ENCODE assay signal across 8 mouse cellular contexts in genomic region chr7:116503879-116504817, GRCm38 (mm10). TPM values are rescaled to one million over a fixed set of nuclear protein-coding genes. Genes with fewer than 3 reads are reported as not detected.
A peak's percentile ranks its signal among the peaks of the same experiment; 100 is the strongest.
DNase-seq lines count a peak whose midpoint lies in the region; ATAC-seq and TF ChIP-seq lines count a peak whose summit lies in the region.

Gene Nucb2 (plus strand): TSS chr7:116504369.

- dilution Hi-C loops in CH12.LX (cut with MboI; ENCODE audit: extremely low pct_ligation_motif_present, extremely low pct_unique_long_range_greater_than_20kb, low sequenced_read_pairs), result no loop called here

- H3K4me1 ChIP-seq in CH12.LX (ENCODE audit: control insufficient read depth in 1 of 2, insufficient read depth in 2 of 2), result peaks cover 0 to 28% of the 10 kb centered on the region in 2 experiments; a peak in 2 of 4 replicates
- H3K4me1 ChIP-seq in forebrain, embryonic 11.5 days (replicated peaks; ENCODE audit: control insufficient read depth, insufficient read depth, low read length), result no peaks in the 10 kb centered on the region
- peaks cover 7% of the 10 kb centered on the region; the same call in 1 of the 2 replicates for H3K4me1 ChIP-seq in heart, embryonic 16.5 days (ENCODE audit: control insufficient read depth, insufficient read depth, low read length)
- peaks cover 14% of the 10 kb centered on the region for H3K4me1 ChIP-seq in liver, embryonic 15.5 days (replicated peaks)
- no peaks in the 10 kb centered on the region; the same call in 1 of the 2 replicates for H3K4me1 ChIP-seq in neural tube, embryonic 12.5 days

- no peak for TF ChIP-seq EP300 in CH12.LX (IDR thresholded peaks at IDR 0.05; ENCODE audit: low read length)

- peaks cover 2% of the 10 kb centered on the region for H3K9me3 ChIP-seq in CH12.LX (replicated peaks; ENCODE audit: low read length)
- no peaks in the 10 kb centered on the region for H3K9me3 ChIP-seq in forebrain, embryonic 11.5 days (ENCODE audit: control insufficient read depth, low read length)
- no peaks in the 10 kb centered on the region for H3K9me3 ChIP-seq in heart, embryonic 16.5 days (replicated peaks; ENCODE audit: control insufficient read depth, low read length)
- H3K9me3 ChIP-seq in liver, embryonic 15.5 days (replicated peaks), result no peaks in the 10 kb centered on the region
- no peaks in the 10 kb centered on the region for H3K9me3 ChIP-seq in neural tube, embryonic 12.5 days

- no peak; the same call in 1 of the 2 replicates for TF ChIP-seq RAD21 in CH12.LX (IDR thresholded peaks at IDR 0.05; ENCODE audit: low read depth, low read length)

- in situ Hi-C loops in CH12.LX (cut with MboI; ENCODE audit: low pct_ligation_motif_present, low pct_unique_long_range_greater_than_20kb, low sequenced_read_pairs), result loop anchor here (25.0 kb wide), 1 partner anchor 167 kb away; the partner anchor contains the start of gene Rps13

- TF ChIP-seq POLR2A in CH12.LX (IDR thresholded peaks at IDR 0.05; ENCODE audit: low read depth, low read length), result peak; percentile 67

- H3K79me2 ChIP-seq in CH12.LX (replicated peaks; ENCODE audit: control insufficient read depth, extremely low read depth, insufficient read depth, poor library complexity, severe bottlenecking), result no peaks in the 10 kb centered on the region

- no peaks in the 10 kb centered on the region for H3K27me3 ChIP-seq in CH12.LX (replicated peaks)
- no peaks in the 10 kb centered on the region for H3K27me3 ChIP-seq in forebrain, embryonic 11.5 days (ENCODE audit: control insufficient read depth, insufficient read depth, low read length)
- H3K27me3 ChIP-seq in heart, embryonic 16.5 days (ENCODE audit: control insufficient read depth, insufficient read depth, low read length), result no peaks in the 10 kb centered on the region
- H3K27me3 ChIP-seq in liver, embryonic 15.5 days, result peaks cover 15% of the 10 kb centered on the region; the same call in 1 of the 2 replicates
- no peaks in the 10 kb centered on the region for H3K27me3 ChIP-seq in neural tube, embryonic 12.5 days (replicated peaks)

- under 1% methylated on average over 51 of the region's 51 CpGs for WGBS in forebrain, embryonic 11.5 days
- under 1% methylated on average over 51 of the region's 51 CpGs for WGBS in heart, embryonic 16.5 days
- WGBS in liver, embryonic 15.5 days (ENCODE audit: insufficient replicate concordance), result under 1% methylated on average over 51 of the region's 51 CpGs
- WGBS in neural tube, embryonic 12.5 days, result under 1% methylated on average over 51 of the region's 51 CpGs

- H3K9ac ChIP-seq in CH12.LX (ENCODE audit: insufficient read depth, low read depth), result peak within 1 kb of the TSS; percentile 34
- peak within 1 kb of the TSS; percentile 80 for H3K9ac ChIP-seq in forebrain, embryonic 11.5 days (ENCODE audit: low read length)
- H3K9ac ChIP-seq in heart, embryonic 16.5 days (ENCODE audit: low read length), result peak within 1 kb of the TSS; percentile 95
- peak within 1 kb of the TSS; percentile 40; the same call in 1 of the 2 replicates for H3K9ac ChIP-seq in liver, embryonic 15.5 days
- peak within 1 kb of the TSS; percentile 74 for H3K9ac ChIP-seq in neural tube, embryonic 12.5 days

- H3K4me3 ChIP-seq in CH12.LX (replicated peaks in 1 of 3; ENCODE audit: low read depth in 2 of 3, low read length in 2 of 3, poor library complexity in 1 of 3), result peak within 1 kb of the TSS; percentile 78 to 91 (median 80)
- H3K4me3 ChIP-seq in forebrain, embryonic 11.5 days (ENCODE audit: low read depth, low read length), result peak within 1 kb of the TSS; percentile 56
- H3K4me3 ChIP-seq in heart, embryonic 16.5 days (ENCODE audit: low read length), result peak within 1 kb of the TSS; percentile 93
- H3K4me3 ChIP-seq in liver, embryonic 15.5 days (replicated peaks), result peak within 1 kb of the TSS; percentile 58
- H3K4me3 ChIP-seq in neural tube, embryonic 12.5 days, result peak within 1 kb of the TSS; percentile 64

- peak within 1 kb of the TSS; percentile 78 for H3K4me2 ChIP-seq in CH12.LX (ENCODE audit: insufficient read depth, low read depth, poor library complexity, severe bottlenecking)
- H3K4me2 ChIP-seq in forebrain, embryonic 11.5 days (ENCODE audit: low read depth, low read length, severe bottlenecking), result peak within 1 kb of the TSS; percentile 77
- H3K4me2 ChIP-seq in heart, embryonic 16.5 days (ENCODE audit: low read depth, low read length), result peak within 1 kb of the TSS; percentile 98
- H3K4me2 ChIP-seq in liver, embryonic 15.5 days, result peak within 1 kb of the TSS; percentile 80
- peak within 1 kb of the TSS; percentile 82 for H3K4me2 ChIP-seq in neural tube, embryonic 12.5 days (replicated peaks)

- peak; percentile 100 for ATAC-seq in forebrain, embryonic 11.5 days (replicated peaks; ENCODE audit: low FRiP score)
- ATAC-seq in heart, embryonic 16.5 days (replicated peaks; ENCODE audit: extremely low read depth, insufficient read depth, low FRiP score), result peak; percentile 100
- peak; percentile 98 for ATAC-seq in liver, embryonic 15.5 days (ENCODE audit: insufficient read depth)
- peak; percentile 100 for ATAC-seq in neural tube, embryonic 12.5 days (ENCODE audit: low FRiP score, low read depth)

- H3K27ac ChIP-seq in CH12.LX (ENCODE audit: insufficient read depth, low read depth), result no peak within 1 kb of the TSS
- no peak within 1 kb of the TSS for H3K27ac ChIP-seq in forebrain, embryonic 11.5 days (ENCODE audit: low read depth, low read length)
- peak within 1 kb of the TSS; percentile 40 for H3K27ac ChIP-seq in heart, embryonic 16.5 days (ENCODE audit: low read length)
- H3K27ac ChIP-seq in liver, embryonic 15.5 days (replicated peaks), result no peak within 1 kb of the TSS
- 0 out of 2 replicates have a peak within 1 kb of the TSS, but pooled peaks have one; percentile 46 for H3K27ac ChIP-seq in neural tube, embryonic 12.5 days

- no peaks in the 10 kb centered on the region for H3K36me3 ChIP-seq in CH12.LX (replicated peaks in 1 of 2; ENCODE audit: control insufficient read depth in 1 of 2, insufficient read depth in 1 of 2, low read length in 1 of 2)
- no peaks in the 10 kb centered on the region for H3K36me3 ChIP-seq in forebrain, embryonic 11.5 days (ENCODE audit: control insufficient read depth, insufficient read depth, low read length)
- no peaks in the 10 kb centered on the region for H3K36me3 ChIP-seq in heart, embryonic 16.5 days (ENCODE audit: control insufficient read depth, insufficient read depth)
- no peaks in the 10 kb centered on the region for H3K36me3 ChIP-seq in liver, embryonic 15.5 days (replicated peaks)
- H3K36me3 ChIP-seq in neural tube, embryonic 12.5 days, result no peaks in the 10 kb centered on the region

- peak; percentile 98 for DNase-seq in CH12.LX (ENCODE audit: extremely low read depth)
- DNase-seq in c-Kit-positive CD71-positive TER-119-negative erythroid progenitor cells, embryonic 14.5 days (ENCODE audit: low read depth), result peak; percentile 89
- DNase-seq in forebrain, embryonic 11.5 days (ENCODE audit: low spot score), result peak; percentile 99
- DNase-seq in kidney, postnatal 36 days, result peak; percentile 99 to 100
- peak; percentile 97 for DNase-seq in telencephalon, adult 2 months (ENCODE audit: low read depth, low spot score)

- TF ChIP-seq CTCF in CH12.LX (conservative IDR thresholded peaks at IDR 0.05 in 1 of 2, IDR thresholded peaks at IDR 0.05 in 1 of 2; ENCODE audit: low read depth in 2 of 2, low read length in 2 of 2), result peak in 1 of 2 experiments; percentile 19; a peak in 2 of 4 replicates

TF ChIP-seq in CH12.LX, 34 proteins besides CTCF, POLR2A, EP300 and RAD21 (continues in another document):
- TF ChIP-seq TBP (conservative IDR thresholded peaks at IDR 0.05; ENCODE audit: low read depth, low read length), result peak; percentile 35; the same call in 1 of the 2 replicates
- peak; percentile 60 for TF ChIP-seq ELF1 (IDR thresholded peaks at IDR 0.05; ENCODE audit: low read depth, low read length)
- no peak for TF ChIP-seq ZNF384 (IDR thresholded peaks at IDR 0.05; ENCODE audit: low read depth, low read length)
- TF ChIP-seq POLR2AphosphoS2 (IDR thresholded peaks at IDR 0.05; ENCODE audit: low read depth, low read length), result no peak
- TF ChIP-seq RCOR1 (conservative IDR thresholded peaks at IDR 0.05; ENCODE audit: low read depth, low read length), result no peak
- TF ChIP-seq SMC3 (IDR thresholded peaks at IDR 0.05; ENCODE audit: low read depth, low read length), result no peak
- no peak for TF ChIP-seq MAZ (IDR thresholded peaks at IDR 0.05; ENCODE audit: low read depth, low read length)
- no peak for TF ChIP-seq E2F4 (IDR thresholded peaks at IDR 0.05; ENCODE audit: insufficient replicate concordance, low read depth, low read length)
- TF ChIP-seq USF2 (conservative IDR thresholded peaks at IDR 0.05; ENCODE audit: low read depth, low read length), result no peak
- TF ChIP-seq TCF12 (IDR thresholded peaks at IDR 0.05; ENCODE audit: low read depth, low read length), result no peak
- TF ChIP-seq KAT2A (IDR thresholded peaks at IDR 0.05; ENCODE audit: insufficient replicate concordance, low read length), result no peak
- TF ChIP-seq CHD1 (IDR thresholded peaks at IDR 0.05; ENCODE audit: low read depth, low read length), result no peak
- peak; percentile 50; the same call in 1 of the 2 replicates for TF ChIP-seq NELFE (IDR thresholded peaks at IDR 0.05; ENCODE audit: low read depth, low read length)
- TF ChIP-seq PAX5 (IDR thresholded peaks at IDR 0.05; ENCODE audit: low read length), result no peak
- 0 out of 2 replicates have a peak, but pooled peaks have one; percentile 17 for TF ChIP-seq SIN3A (IDR thresholded peaks at IDR 0.05; ENCODE audit: low read length)
- TF ChIP-seq ZC3H11A (IDR thresholded peaks at IDR 0.05; ENCODE audit: low read depth, low read length), result no peak
- no peak; the same call in 1 of the 2 replicates for TF ChIP-seq IRF4 (IDR thresholded peaks at IDR 0.05; ENCODE audit: low read depth, low read length)
- no peak for TF ChIP-seq HCFC1 (IDR thresholded peaks at IDR 0.05; ENCODE audit: low read depth, low read length)
- no peak; the same call in 1 of the 2 replicates for TF ChIP-seq ETS1 (conservative IDR thresholded peaks at IDR 0.05; ENCODE audit: low read depth, low read length)
- TF ChIP-seq MAX (IDR thresholded peaks at IDR 0.05; ENCODE audit: low read length), result 0 out of 2 replicates have a peak, but pooled peaks have one; percentile 41
- TF ChIP-seq MXI1 (IDR thresholded peaks at IDR 0.05; ENCODE audit: low read depth, low read length), result peak; percentile 86
- TF ChIP-seq MYC (IDR thresholded peaks at IDR 0.05; ENCODE audit: low read depth, low read length), result no peak

RNA-seq across cellular contexts. Expression of gene Nucb2, which starts in this region (rescaled TPM):
- 11.5 and 12.8 TPM in 2 replicates for total RNA-seq in CH12.LX (2012; rRNA removed)
- total RNA-seq in CH12.LX (2014; rRNA removed), result 20.0 and 22.0 TPM in 2 replicates
- polyA plus RNA-seq in CH12.LX (2012; ENCODE audit: insufficient read length, low read depth), result 25.2 and 29.4 TPM in 2 replicates
- polyA plus RNA-seq in forebrain, embryonic 11.5 days (2014; fragmentation: Nextera tagmentation; extraction: Ambion mirVana), result 15.2 and 15.8 TPM in 2 replicates
- polyA plus RNA-seq in heart, embryonic 16.5 days (2015; fragmentation: Nextera tagmentation; extraction: Ambion mirVana), result 7.8 and 8.4 TPM in 2 replicates
- 2.7 and 3.0 TPM in 2 replicates for polyA plus RNA-seq in liver, embryonic 15.5 days (2015; fragmentation: Nextera tagmentation; extraction: Ambion mirVana)
- 14.9 and 16.4 TPM in 2 replicates for polyA plus RNA-seq in neural tube, embryonic 12.5 days (2016; fragmentation: Nextera tagmentation; extraction: Ambion mirVana)

Comparison
In these comparisons a context has a peak if more than half of its experiments do, and no peak if none do; other contexts are left out.
1. H3K27ac ChIP-seq: peak in heart, embryonic 16.5 days (single experiment) and neural tube, embryonic 12.5 days (single experiment); none in CH12.LX (single experiment), forebrain, embryonic 11.5 days (single experiment) and liver, embryonic 15.5 days (single experiment).
2. H3K9ac ChIP-seq: peak in every context shown above with its lines; median percentile 95 in heart, embryonic 16.5 days; 80 in forebrain, embryonic 11.5 days; 74 in neural tube, embryonic 12.5 days; 40 in liver, embryonic 15.5 days; 34 in CH12.LX.
3. Peak in every context shown above with its lines, with median percentiles within 50 percentile points of each other: DNase-seq, H3K4me2 ChIP-seq, H3K4me3 ChIP-seq and ATAC-seq.